Mouse (Mus musculus): ENCODE measurements around the gene Rab43. TPM values are rescaled to one million over a fixed set of nuclear protein-coding genes. Genes with fewer than 3 reads are reported as not detected.

Gene Rab43
- total RNA-seq (2023) = 10 to 100 TPM; 39.3 to 40.9 TPM

GRCm38 (mm10) chr6:87811675-87812338, at the start of gene Rab43:
Gene Rab43 (minus strand): TSS chr6:87812164.

GRCm38 (mm10) chr6:87850900-87851614, 39.1 kb upstream of the Rab43 start, which contains the start of gene Cnbp:
Gene Cnbp (minus strand): TSS chr6:87851106.

GRCm38 (mm10) chr6:87838551-87839197, 26.7 kb upstream of the Rab43 start, which contains the start of gene Isy1:
Gene Isy1 (minus strand): TSS chr6:87838798.

GRCm38 (mm10) chr6:87835695-87836094, 23.7 kb upstream of the Rab43 start, which contains the start of gene Gm45140:
Gene Gm45140 (minus strand): TSS chr6:87835795.

GRCm38 (mm10) chr6:87777842-87778241, 34.1 kb downstream of the Rab43 start, which contains the start of gene Gp9:
Gene Gp9 (plus strand): TSS chr6:87778072.

Other genes starting within 250 kb of the Rab43 start
- not detected for gene Prokr1, start 221.4 kb downstream of the Rab43 start, total RNA-seq (2023)
- 1 to 10 TPM; 4.4 to 5.5 TPM for gene Aplf, start 140.0 kb downstream of the Rab43 start, total RNA-seq (2023)
- not detected for gene Efcc1, start 81.3 kb downstream of the Rab43 start, total RNA-seq (2023)
- gene Gp9, start 34.1 kb downstream of the Rab43 start, total RNA-seq (2023) = not detected
- gene Gm45140, start 23.6 kb upstream of the Rab43 start, total RNA-seq (2023) = 1 to 10 TPM; 4.9 to 8.7 TPM
- 100 to 1,000 TPM in 1 of 2 experiments, 10 to 100 TPM in 1; 99.2 to 114 TPM for gene Isy1, start 26.6 kb upstream of the Rab43 start, total RNA-seq (2023)
- 100 to 1,000 TPM; 530 to 534 TPM for gene Cnbp, start 38.9 kb upstream of the Rab43 start, total RNA-seq (2023)
- 100 to 1,000 TPM; 174 to 183 TPM for gene Copg1, start 75.7 kb upstream of the Rab43 start, total RNA-seq (2023)
- 10 to 100 TPM; 33.2 to 38.7 TPM for gene Hmces, start 101.8 kb upstream of the Rab43 start, total RNA-seq (2023)
- 1 to 10 TPM; 1.5 to 1.6 TPM for gene H1fx, start 169.5 kb upstream of the Rab43 start, total RNA-seq (2023)
- 100 to 1,000 TPM; 141 to 159 TPM for gene Rab7, start 233.1 kb upstream of the Rab43 start, total RNA-seq (2023)

All from T-cell, adult 66 days (primary cell).